Mouse (Mus musculus): ENCODE data around the gene Clock. TPM values are rescaled to one million over a fixed set of nuclear protein-coding genes. Genes with fewer than 3 reads are reported as not detected.

The Clock gene
- polyA plus RNA-seq, 1 experiment from 2014 or later: 24.2 TPM

GRCm38 (mm10) chr5:76243274-76243673 is 61.3 kb downstream of the Clock start:
- Histone ChIP-seq H3K36me3 (ENCODE audit: control insufficient read depth, insufficient read depth, low read length) (0 out of 2 replicates have a peak, but pooled peaks cover 6% of the 10 kb centered on the region), H3K27ac (ENCODE audit: low read depth, low read length) (no peak overlapping the region), H3K4me3 (ENCODE audit: low read depth, low read length) (no peak overlapping the region), H3K4me2 (ENCODE audit: low read depth, low read length) (no peak overlapping the region), H3K27me3 (ENCODE audit: control insufficient read depth, insufficient read depth, low read length) (no peaks in the 10 kb centered on the region), H3K4me1 (ENCODE audit: control insufficient read depth, insufficient read depth, low read length) (no peaks in the 10 kb centered on the region), H3K9me3 (ENCODE audit: control insufficient read depth, low read length) (no peaks in the 10 kb centered on the region), H3K9ac (replicated peaks; ENCODE audit: low read depth, low read length) (no peak overlapping the region)
- no peak for ATAC-seq (ENCODE audit: low read depth)
- WGBS: 85% methylated on average over 3 of the region's 3 CpGs

GRCm38 (mm10) chr5:76231171-76231855 is 73.3 kb downstream of the Clock start:
- no peak for ATAC-seq (ENCODE audit: low read depth)
- Histone ChIP-seq H3K9ac (replicated peaks; ENCODE audit: low read depth, low read length) (no peak overlapping the region), H3K9me3 (ENCODE audit: control insufficient read depth, low read length) (no peaks in the 10 kb centered on the region), H3K27ac (ENCODE audit: low read depth, low read length) (no peak overlapping the region), H3K4me1 (ENCODE audit: control insufficient read depth, insufficient read depth, low read length) (no peaks in the 10 kb centered on the region), H3K4me3 (ENCODE audit: low read depth, low read length) (no peak overlapping the region), H3K4me2 (ENCODE audit: low read depth, low read length) (no peak overlapping the region), H3K36me3 (ENCODE audit: control insufficient read depth, insufficient read depth, low read length) (peaks cover 36% of the 10 kb centered on the region), H3K27me3 (ENCODE audit: control insufficient read depth, insufficient read depth, low read length) (no peaks in the 10 kb centered on the region)
- 92% methylated on average over 13 of the region's 13 CpGs for WGBS

GRCm38 (mm10) chr5:76216691-76217090 is 87.9 kb downstream of the Clock start:
- no peaks in the 10 kb centered on the region for H3K27me3 ChIP-seq (ENCODE audit: control insufficient read depth, insufficient read depth, low read length)
- H3K4me1 ChIP-seq (ENCODE audit: control insufficient read depth, insufficient read depth, low read length): no peaks in the 10 kb centered on the region
- 84% methylated on average over 6 of the region's 6 CpGs for WGBS
- no peak overlapping the region for H3K4me3 ChIP-seq (ENCODE audit: low read depth, low read length)
- H3K36me3 ChIP-seq (ENCODE audit: control insufficient read depth, insufficient read depth, low read length): peaks cover 4% of the 10 kb centered on the region; the same call in 1 of the 2 replicates
- no peak for ATAC-seq (ENCODE audit: low read depth)
- H3K9ac ChIP-seq (replicated peaks; ENCODE audit: low read depth, low read length): no peak overlapping the region
- H3K9me3 ChIP-seq (ENCODE audit: control insufficient read depth, low read length): no peaks in the 10 kb centered on the region
- no peak overlapping the region for H3K27ac ChIP-seq (ENCODE audit: low read depth, low read length)
- no peak overlapping the region for H3K4me2 ChIP-seq (ENCODE audit: low read depth, low read length)

GRCm38 (mm10) chr5:76208066-76208465 is 96.5 kb downstream of the Clock start:
- Histone ChIP-seq H3K4me2 (ENCODE audit: low read depth, low read length) (no peak overlapping the region), H3K4me1 (ENCODE audit: control insufficient read depth, insufficient read depth, low read length) (no peaks in the 10 kb centered on the region), H3K9me3 (ENCODE audit: control insufficient read depth, low read length) (no peaks in the 10 kb centered on the region), H3K9ac (replicated peaks; ENCODE audit: low read depth, low read length) (no peak overlapping the region), H3K27me3 (ENCODE audit: control insufficient read depth, insufficient read depth, low read length) (no peaks in the 10 kb centered on the region), H3K4me3 (ENCODE audit: low read depth, low read length) (no peak overlapping the region), H3K36me3 (ENCODE audit: control insufficient read depth, insufficient read depth, low read length) (peaks cover 24% of the 10 kb centered on the region), H3K27ac (ENCODE audit: low read depth, low read length) (no peak overlapping the region)
- 96% methylated on average over 5 of the region's 5 CpGs for WGBS
- no peak for ATAC-seq (ENCODE audit: low read depth)

GRCm38 (mm10) chr5:76205886-76206285 is 98.7 kb downstream of the Clock start:
- H3K4me1 ChIP-seq (ENCODE audit: control insufficient read depth, insufficient read depth, low read length): no peaks in the 10 kb centered on the region
- H3K9ac ChIP-seq (replicated peaks; ENCODE audit: low read depth, low read length): no peak overlapping the region
- no peaks in the 10 kb centered on the region for H3K27me3 ChIP-seq (ENCODE audit: control insufficient read depth, insufficient read depth, low read length)
- H3K9me3 ChIP-seq (ENCODE audit: control insufficient read depth, low read length): no peaks in the 10 kb centered on the region
- ATAC-seq (ENCODE audit: low read depth): no peak
- no peak overlapping the region for H3K4me2 ChIP-seq (ENCODE audit: low read depth, low read length)
- H3K27ac ChIP-seq (ENCODE audit: low read depth, low read length): no peak overlapping the region
- H3K4me3 ChIP-seq (ENCODE audit: low read depth, low read length): no peak overlapping the region
- peaks cover 24% of the 10 kb centered on the region for H3K36me3 ChIP-seq (ENCODE audit: control insufficient read depth, insufficient read depth, low read length)
- WGBS: 90% methylated on average over 2 of the region's 2 CpGs

- peaks cover 22% of the 10 kb centered on the region for H3K36me3 ChIP-seq (ENCODE audit: control insufficient read depth, insufficient read depth, low read length)
- H3K27me3 ChIP-seq (ENCODE audit: control insufficient read depth, insufficient read depth, low read length): no peaks in the 10 kb centered on the region
- no peaks in the 10 kb centered on the region for H3K9me3 ChIP-seq (ENCODE audit: control insufficient read depth, low read length)
- 98% methylated on average over 3 of the region's 3 CpGs for WGBS
- H3K27ac ChIP-seq (ENCODE audit: low read depth, low read length): no peak overlapping the region
- no peak overlapping the region for H3K9ac ChIP-seq (replicated peaks; ENCODE audit: low read depth, low read length)
- no peak for ATAC-seq (ENCODE audit: low read depth)
- no peak overlapping the region for H3K4me2 ChIP-seq (ENCODE audit: low read depth, low read length)
- no peaks in the 10 kb centered on the region for H3K4me1 ChIP-seq (ENCODE audit: control insufficient read depth, insufficient read depth, low read length)
- no peak overlapping the region for H3K4me3 ChIP-seq (ENCODE audit: low read depth, low read length)
Observed at GRCm38 (mm10) chr5:76203171-76203570, 101.4 kb downstream of the Clock start.

GRCm38 (mm10) chr5:76199346-76199745 is 105.2 kb downstream of the Clock start:
- Histone ChIP-seq H3K9me3 (ENCODE audit: control insufficient read depth, low read length) (no peaks in the 10 kb centered on the region), H3K4me3 (ENCODE audit: low read depth, low read length) (no peak overlapping the region), H3K4me1 (ENCODE audit: control insufficient read depth, insufficient read depth, low read length) (no peaks in the 10 kb centered on the region), H3K4me2 (ENCODE audit: low read depth, low read length) (no peak overlapping the region), H3K27me3 (ENCODE audit: control insufficient read depth, insufficient read depth, low read length) (no peaks in the 10 kb centered on the region), H3K9ac (replicated peaks; ENCODE audit: low read depth, low read length) (no peak overlapping the region), H3K27ac (ENCODE audit: low read depth, low read length) (no peak overlapping the region), H3K36me3 (ENCODE audit: control insufficient read depth, insufficient read depth, low read length) (peaks cover 6% of the 10 kb centered on the region)
- ATAC-seq (ENCODE audit: low read depth): no peak
- 88% methylated on average over 13 of the region's 13 CpGs for WGBS

- Histone ChIP-seq H3K4me2 (ENCODE audit: low read depth, low read length) (no peak overlapping the region), H3K4me1 (ENCODE audit: control insufficient read depth, insufficient read depth, low read length) (no peaks in the 10 kb centered on the region)
- ATAC-seq (ENCODE audit: low read depth): no peak
Observed at GRCm38 (mm10) chr5:76194377-76194945, 110.1 kb downstream of the Clock start.

GRCm38 (mm10) chr5:76193075-76193474 is 111.5 kb downstream of the Clock start:
- no peak overlapping the region for H3K4me3 ChIP-seq (ENCODE audit: low read depth, low read length)
- no peak for ATAC-seq (ENCODE audit: low read depth)

More at GRCm38 (mm10) chr5:76194377-76194945, 110.1 kb downstream of the Clock start:
- Histone ChIP-seq H3K36me3 (ENCODE audit: control insufficient read depth, insufficient read depth, low read length) (no peaks in the 10 kb centered on the region), H3K27ac (ENCODE audit: low read depth, low read length) (no peak overlapping the region), H3K4me3 (ENCODE audit: low read depth, low read length) (no peak overlapping the region), H3K9me3 (ENCODE audit: control insufficient read depth, low read length) (no peaks in the 10 kb centered on the region), H3K27me3 (ENCODE audit: control insufficient read depth, insufficient read depth, low read length) (no peaks in the 10 kb centered on the region), H3K9ac (replicated peaks; ENCODE audit: low read depth, low read length) (no peak overlapping the region)
- WGBS: 96% methylated on average over 6 of the region's 6 CpGs

More at GRCm38 (mm10) chr5:76193075-76193474, 111.5 kb downstream of the Clock start:
- no peak overlapping the region for H3K9ac ChIP-seq (replicated peaks; ENCODE audit: low read depth, low read length)
- H3K4me2 ChIP-seq (ENCODE audit: low read depth, low read length): no peak overlapping the region
- no peaks in the 10 kb centered on the region for H3K36me3 ChIP-seq (ENCODE audit: control insufficient read depth, insufficient read depth, low read length)
- no peaks in the 10 kb centered on the region for H3K4me1 ChIP-seq (ENCODE audit: control insufficient read depth, insufficient read depth, low read length)
- H3K27me3 ChIP-seq (ENCODE audit: control insufficient read depth, insufficient read depth, low read length): no peaks in the 10 kb centered on the region
- H3K9me3 ChIP-seq (ENCODE audit: control insufficient read depth, low read length): no peaks in the 10 kb centered on the region
- H3K27ac ChIP-seq (ENCODE audit: low read depth, low read length): no peak overlapping the region

Data from neural tube, embryonic 14.5 days (tissue).